Mouse (Mus musculus) erythroblast, embryonic 14.5 days (primary cell): ENCODE results near the gene Stim2. TPM values are rescaled to one million over a fixed set of nuclear protein-coding genes. Genes with fewer than 3 reads are reported as not detected.

Experiments
- H3K27me3 ChIP-seq: 2 replicates; pipeline ENCODE4 v1.6.1; 2012; ENCODE audit warnings: inconsistent platforms; ENCODE audit not compliant: control insufficient read depth
- H3K36me3 ChIP-seq: 2 replicates; pipeline ENCODE4 v1.6.1; 2012; ENCODE audit warnings: mild to moderate bottlenecking, inconsistent platforms; ENCODE audit not compliant: control insufficient read depth
- H3K4me1 ChIP-seq: 2 replicates; pipeline ENCODE4 v1.6.1; 2012; ENCODE audit warnings: inconsistent platforms; ENCODE audit not compliant: control insufficient read depth
- H3K4me3 ChIP-seq: replicated peaks from 2 replicates; pipeline ENCODE3; 2012; ENCODE audit warnings: moderate library complexity, mild to moderate bottlenecking, inconsistent platforms
- H3K9me3 ChIP-seq: 2 replicates; pipeline ENCODE4 v1.6.1; 2012; ENCODE audit warnings: low read length, inconsistent platforms, mixed read lengths; ENCODE audit not compliant: control insufficient read depth
- GATA1 ChIP-seq: IDR thresholded peaks from 2 replicates; pipeline ENCODE4 v1.6.1; 2012; ENCODE audit warnings: low read length, inconsistent platforms, mixed read lengths
- TAL1 ChIP-seq: IDR thresholded peaks from 3 replicates; pipeline ENCODE4 v1.6.1; 2012; ENCODE audit warnings: low read length, inconsistent platforms, mixed read lengths
- polyA plus RNA-seq: library from polyadenylated mRNA; stranded (reverse); fragments of >175 nt; gene quantifications from 2 replicates; pipeline ENCODE4 v1.2.3, GENCODE M21; 2012

Gene Stim2
- polyA plus RNA-seq, 1 experiment: 0.11 TPM

GRCm38 (mm10) chr5:54158230-54158629, 159.9 kb downstream of the Stim2 start:
- Histone ChIP-seq H3K36me3 (no peaks in the 10 kb centered on the region), H3K4me3 (no peak overlapping the region), H3K9me3 (no peaks in the 10 kb centered on the region), H3K27me3 (no peaks in the 10 kb centered on the region), H3K4me1 (no peaks in the 10 kb centered on the region)
- TF ChIP-seq TAL1: no peak

- Histone ChIP-seq H3K27me3 (no peaks in the 10 kb centered on the region), H3K9me3 (no peaks in the 10 kb centered on the region), H3K36me3 (no peaks in the 10 kb centered on the region), H3K4me1 (no peaks in the 10 kb centered on the region), H3K4me3 (no peak overlapping the region)
- TF ChIP-seq TAL1 (no peak), GATA1 (no peak)
Observed at GRCm38 (mm10) chr5:54159156-54159793, 161.0 kb downstream of the Stim2 start.

GRCm38 (mm10) chr5:54160561-54160960, 162.3 kb downstream of the Stim2 start:
- no peaks in the 10 kb centered on the region for H3K36me3 ChIP-seq
- H3K9me3 ChIP-seq: no peaks in the 10 kb centered on the region
- TF ChIP-seq TAL1 (no peak), GATA1 (no peak)
- no peaks in the 10 kb centered on the region for H3K27me3 ChIP-seq
- no peak overlapping the region for H3K4me3 ChIP-seq
- H3K4me1 ChIP-seq: no peaks in the 10 kb centered on the region

GRCm38 (mm10) chr5:54163890-54164289, 165.6 kb downstream of the Stim2 start:
- TF ChIP-seq GATA1 (no peak), TAL1 (no peak)
- Histone ChIP-seq H3K4me3 (no peak overlapping the region), H3K4me1 (no peaks in the 10 kb centered on the region), H3K36me3 (no peaks in the 10 kb centered on the region), H3K27me3 (no peaks in the 10 kb centered on the region), H3K9me3 (no peaks in the 10 kb centered on the region)

Other genes starting within 250 kb of the Stim2 start
- 0.18 TPM in 1 of 2 replicates, not detected in the other for gene Tbc1d19, start 188.9 kb upstream of the Stim2 start, polyA plus RNA-seq